Mouse (Mus musculus) midbrain, postnatal 0 days (tissue): Measurements from ENCODE around the gene Rrm1. TPM values are rescaled to one million over a fixed set of nuclear protein-coding genes. Genes with fewer than 3 reads are reported as not detected.

ENCODE experiments used
- ATAC-seq: fragments of 200-750 bp; cut with Nextera tagmentation; 2 replicates; pipeline ENCODE4 v1.8.0; 2017; ENCODE audit warnings: moderate number of reproducible peaks, mild to moderate bottlenecking, moderate TSS enrichment, moderate library complexity; ENCODE audit not compliant: low FRiP score
- DNase-seq: peaks from one replicate; pipeline ENCODE4 v3.0.0-alpha.2; 2015; ENCODE audit warnings: low spot score
- H3K27ac ChIP-seq: fragments of 300-500 bp; sonication (generic); 2 replicates; pipeline ENCODE4 v1.5.1; 2014; ENCODE audit warnings: low read depth, mild to moderate bottlenecking, low read length, mixed read lengths
- H3K27me3 ChIP-seq: fragments of 300-500 bp; sonication (generic); 2 replicates; pipeline ENCODE4 v1.6.1; 2014; ENCODE audit warnings: low read length, control low read depth, mixed read lengths; ENCODE audit not compliant: insufficient read depth
- H3K36me3 ChIP-seq: fragments of 300-500 bp; sonication (generic); 2 replicates; pipeline ENCODE4 v1.6.1; 2014; ENCODE audit warnings: low read length, control low read depth, mixed read lengths; ENCODE audit not compliant: insufficient read depth
- H3K4me1 ChIP-seq: fragments of 300-500 bp; sonication (generic); 2 replicates; pipeline ENCODE4 v1.6.1; 2014; ENCODE audit warnings: mild to moderate bottlenecking, control low read depth, antibody characterized with exemption, low read length, mixed read lengths; ENCODE audit not compliant: insufficient read depth
- H3K4me2 ChIP-seq: fragments of 300-500 bp; sonication (generic); 2 replicates; pipeline ENCODE4 v1.6.1; 2014; ENCODE audit warnings: low read depth, mild to moderate bottlenecking, low read length, mixed read lengths; ENCODE audit not compliant: poor library complexity, severe bottlenecking
- H3K4me3 ChIP-seq: fragments of 300-500 bp; sonication (generic); 2 replicates; pipeline ENCODE4 v1.5.1; 2014; ENCODE audit warnings: low read depth, mild to moderate bottlenecking, low read length, moderate library complexity
- H3K9ac ChIP-seq: fragments of 300-500 bp; sonication (generic); replicated peaks from 2 replicates; pipeline ENCODE4 v1.6.1; 2014; ENCODE audit warnings: mild to moderate bottlenecking, low read length, moderate library complexity, mixed read lengths; ENCODE audit not compliant: poor library complexity, severe bottlenecking
- H3K9me3 ChIP-seq: fragments of 300-500 bp; sonication (generic); 2 replicates; pipeline ENCODE4 v1.6.1; 2016; ENCODE audit warnings: low read length, control low read depth
- CTCF ChIP-seq: IDR thresholded peaks from 2 replicates; pipeline ENCODE4 v1.5.1; 2016; ENCODE audit warnings: antibody characterized with exemption, mild to moderate bottlenecking
- WGBS: fragments of 180-500 bp; shearing (Covaris S2); extraction: QIAGEN DNeasy Blood & Tissue Kit; methylation state at CpG from one replicate; pipeline ENCODE4 v1.1.7; 2014; 5-methylcytosine and 5-hydroxymethylcytosine counted together
- polyA plus RNA-seq: library from polyadenylated mRNA; unstranded; fragments of >200 nt; fragmentation: Nextera tagmentation; extraction: Ambion mirVana; gene quantifications from 2 replicates; pipeline ENCODE4 v1.2.1, GENCODE M21; 2015
- total RNA-seq: library from RNA; depleted of rRNA; stranded (reverse); fragments of >200 nt; gene quantifications from 2 replicates; pipeline ENCODE4 v1.2.3, GENCODE M21; 2014

Rrm1 gene
- total and polyA plus RNA-seq, 2 experiments from 2014 or later, result 25.0 to 35.6 TPM

- Histone ChIP-seq H3K4me1 (no peaks in the 10 kb centered on the region), H3K4me2 (no peak overlapping the region), H3K36me3 (peaks cover 42% of the 10 kb centered on the region), H3K9ac (no peak overlapping the region), H3K9me3 (no peaks in the 10 kb centered on the region), H3K27ac (no peak overlapping the region), H3K27me3 (no peaks in the 10 kb centered on the region), H3K4me3 (no peak overlapping the region)
- ATAC-seq, result no peak
- no peak for TF ChIP-seq CTCF
- WGBS, result 75% methylated on average over 5 of the region's 5 CpGs
- DNase-seq, result no peak
These were observed 17.3 kb downstream of the Rrm1 start for GRCm38 (mm10) chr7:102458618-102459380.

GRCm38 (mm10) chr7:102467566-102467965 is 26.1 kb downstream of the Rrm1 start:
- ATAC-seq (no peak), DNase-seq (no peak)
- no peak for TF ChIP-seq CTCF
- H3K27me3 ChIP-seq, result no peaks in the 10 kb centered on the region
- H3K9ac ChIP-seq, result no peak overlapping the region
- H3K9me3 ChIP-seq, result no peaks in the 10 kb centered on the region
- H3K4me1 ChIP-seq, result no peaks in the 10 kb centered on the region
- H3K4me2 ChIP-seq, result no peak overlapping the region
- no peak overlapping the region for H3K4me3 ChIP-seq
- 84% methylated on average over 8 of the region's 8 CpGs for WGBS
- H3K27ac ChIP-seq, result no peak overlapping the region
- peaks cover 40% of the 10 kb centered on the region for H3K36me3 ChIP-seq

GRCm38 (mm10) chr7:102472675-102473074 is 31.2 kb downstream of the Rrm1 start:
- Histone ChIP-seq H3K9ac (no peak overlapping the region), H3K4me1 (no peaks in the 10 kb centered on the region), H3K36me3 (peaks cover 11% of the 10 kb centered on the region), H3K9me3 (no peaks in the 10 kb centered on the region), H3K4me2 (no peak overlapping the region), H3K27me3 (no peaks in the 10 kb centered on the region), H3K27ac (no peak overlapping the region), H3K4me3 (no peak overlapping the region)
- DNase-seq, result no peak
- no peak for ATAC-seq
- no peak for TF ChIP-seq CTCF
- 70% methylated on average over 5 of the region's 5 CpGs for WGBS

- TF ChIP-seq CTCF, result no peak
- Histone ChIP-seq H3K4me3 (no peak overlapping the region), H3K9me3 (no peaks in the 10 kb centered on the region), H3K27me3 (no peaks in the 10 kb centered on the region), H3K9ac (no peak overlapping the region), H3K36me3 (no peaks in the 10 kb centered on the region), H3K4me1 (no peaks in the 10 kb centered on the region), H3K27ac (no peak overlapping the region), H3K4me2 (no peak overlapping the region)
- DNase-seq (no peak), ATAC-seq (no peak)
- 98% methylated on average over 5 of the region's 5 CpGs for WGBS
These were observed 35.1 kb downstream of the Rrm1 start for GRCm38 (mm10) chr7:102476601-102477000.

GRCm38 (mm10) chr7:102477377-102477776 is 35.9 kb downstream of the Rrm1 start:
- H3K36me3 ChIP-seq, result no peaks in the 10 kb centered on the region
- no peak for ATAC-seq

GRCm38 (mm10) chr7:102478425-102478824 is 36.9 kb downstream of the Rrm1 start:
- Histone ChIP-seq H3K4me3 (no peak overlapping the region), H3K4me1 (no peaks in the 10 kb centered on the region), H3K4me2 (no peak overlapping the region), H3K9ac (no peak overlapping the region), H3K27me3 (no peaks in the 10 kb centered on the region), H3K27ac (no peak overlapping the region), H3K9me3 (no peaks in the 10 kb centered on the region), H3K36me3 (no peaks in the 10 kb centered on the region)
- DNase-seq (no peak), ATAC-seq (no peak)
- 91% methylated on average over 4 of the region's 4 CpGs for WGBS
- TF ChIP-seq CTCF, result no peak

More at GRCm38 (mm10) chr7:102477377-102477776, 35.9 kb downstream of the Rrm1 start:
- no peak overlapping the region for H3K9ac ChIP-seq
- H3K27me3 ChIP-seq, result no peaks in the 10 kb centered on the region
- H3K4me2 ChIP-seq, result no peak overlapping the region
- H3K9me3 ChIP-seq, result no peaks in the 10 kb centered on the region
- no peaks in the 10 kb centered on the region for H3K4me1 ChIP-seq
- TF ChIP-seq CTCF, result peak; percentile 21; the same call in 1 of the 2 replicates
- WGBS, result 71% methylated on average over 11 of the region's 11 CpGs
- H3K27ac ChIP-seq, result no peak overlapping the region
- no peak overlapping the region for H3K4me3 ChIP-seq
- no peak for DNase-seq
